Mouse (Mus musculus) spleen, adult 2 months (tissue): ENCODE data around the gene Icam1.

ENCODE experiments used
- CTCF ChIP-seq: fragments of 200-500 bp; IDR thresholded peaks from 2 replicates; pipeline ENCODE4 v1.5.1; 2011; ENCODE audit warnings: mild to moderate bottlenecking, inconsistent platforms; ENCODE audit not compliant: insufficient read depth, insufficient read length, insufficient replicate concordance; ENCODE audit errors: extremely low read depth
- POLR2A ChIP-seq: fragments of 200-500 bp; IDR thresholded peaks from 2 replicates; pipeline ENCODE4 v1.6.1; 2011; ENCODE audit warnings: low read depth, low read length, inconsistent platforms

DNA sequence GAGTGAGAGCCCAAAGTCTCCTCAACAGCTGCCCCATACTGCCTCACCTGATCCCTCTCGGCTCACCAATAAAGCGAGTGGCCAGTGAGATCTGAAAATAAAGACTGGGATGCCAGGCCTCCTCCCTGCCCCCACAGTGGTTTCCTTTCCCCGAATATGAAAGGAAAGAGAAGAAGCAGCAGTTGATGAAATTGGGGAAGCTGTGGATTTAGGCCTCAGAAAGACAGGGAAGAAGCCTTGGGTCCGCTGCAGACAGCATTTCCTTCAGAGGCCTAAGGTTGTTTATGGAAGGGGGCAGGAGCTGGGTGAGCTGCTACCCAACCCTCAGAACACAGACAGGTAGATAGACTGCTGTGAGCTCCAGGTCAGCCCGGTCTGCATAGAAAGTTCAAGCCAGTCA, 49.0 kb upstream of the Icam1 start:
- no peak for TF ChIP-seq POLR2A
- no peak for TF ChIP-seq CTCF
